Mouse (Mus musculus) layer of hippocampus, postnatal 14 days (tissue): ENCODE measurements around the gene Scyl1. TPM values are rescaled to one million over a fixed set of nuclear protein-coding genes. Genes with fewer than 3 reads are reported as not detected.

ENCODE experiments used
- DNase-seq, 2 experiments: peaks; one replicate each; pipeline ENCODE4 v3.0.0; 2021 to 2022; ENCODE audit warnings: low spot score in 2 of 2, mixed read lengths in 1 of 2
- total RNA-seq, 2 experiments: library from RNA; stranded (reverse); gene quantifications; 2 replicates each; pipeline ENCODE4 v1.2.3; 2021

Gene Scyl1
- total RNA-seq, 2 experiments from 2014 or later = 73.6 to 75.1 TPM

DNA sequence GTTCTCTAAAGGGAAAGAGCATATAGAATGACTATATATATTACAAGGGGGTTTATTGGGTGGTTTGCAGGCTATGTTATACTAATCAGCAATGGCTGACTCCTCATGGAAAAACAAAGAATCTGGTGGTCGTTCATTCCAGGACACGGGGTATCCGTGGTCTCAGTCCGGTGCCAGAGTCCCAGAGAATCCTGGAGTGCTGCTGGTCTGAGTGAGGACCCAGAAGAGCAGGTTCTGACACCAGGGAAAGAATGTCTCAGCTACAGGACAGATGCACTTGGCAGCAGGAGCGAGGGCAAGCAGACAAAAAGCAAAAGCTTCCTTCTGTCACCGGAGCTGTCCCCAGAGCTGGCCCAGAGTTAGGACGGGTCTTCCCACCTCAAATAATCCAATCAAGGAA lies 17.4 kb upstream of the Scyl1 start:
- no peak for DNase-seq

DNA sequence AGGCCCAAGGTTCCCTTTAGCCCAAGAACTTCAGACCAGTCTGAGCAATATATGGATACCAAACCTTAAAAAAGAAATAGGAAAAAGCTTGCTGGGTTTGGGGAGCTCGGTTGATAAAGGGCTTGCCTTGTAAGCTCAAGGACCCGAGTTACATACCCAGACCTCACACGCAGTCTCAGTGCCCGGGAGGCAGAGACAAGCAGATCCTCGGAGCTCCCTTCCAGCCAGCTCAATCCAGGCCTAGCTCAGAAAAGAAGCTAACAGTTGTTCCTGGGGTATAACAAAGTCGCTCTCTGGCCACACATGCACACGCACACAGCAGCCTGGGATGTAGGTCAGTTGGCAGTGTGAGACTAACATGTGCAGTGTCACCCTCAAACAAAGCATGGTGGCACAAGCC lies 16.7 kb upstream of the Scyl1 start:
- DNase-seq = no peak

DNA sequence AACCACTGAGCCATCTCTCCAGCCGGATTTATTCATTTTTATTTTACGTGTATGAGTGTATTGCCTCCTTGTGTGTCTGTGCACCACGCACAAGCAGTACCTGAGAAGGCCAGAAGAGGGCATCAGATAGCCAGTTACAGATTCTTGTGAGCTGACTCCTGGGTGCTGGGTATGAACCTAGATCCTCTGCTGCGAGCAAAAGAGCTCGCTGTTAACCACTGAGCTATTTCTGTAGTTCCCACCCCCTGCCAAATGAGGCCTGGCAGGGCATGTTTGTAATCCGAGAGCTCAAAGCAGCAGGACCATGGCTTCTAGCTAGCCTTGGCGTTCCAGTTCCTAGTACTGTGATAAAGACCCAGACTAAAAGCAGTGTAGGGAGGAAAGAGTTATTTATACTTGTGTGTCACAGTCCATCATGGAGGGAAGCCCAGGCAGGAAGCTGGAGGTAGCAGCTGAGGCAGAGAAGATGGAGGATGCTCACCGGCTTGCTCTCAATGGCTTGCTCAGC lies 16.0 kb upstream of the Scyl1 start:
- peak; percentile 90 to 93 for DNase-seq

DNA sequence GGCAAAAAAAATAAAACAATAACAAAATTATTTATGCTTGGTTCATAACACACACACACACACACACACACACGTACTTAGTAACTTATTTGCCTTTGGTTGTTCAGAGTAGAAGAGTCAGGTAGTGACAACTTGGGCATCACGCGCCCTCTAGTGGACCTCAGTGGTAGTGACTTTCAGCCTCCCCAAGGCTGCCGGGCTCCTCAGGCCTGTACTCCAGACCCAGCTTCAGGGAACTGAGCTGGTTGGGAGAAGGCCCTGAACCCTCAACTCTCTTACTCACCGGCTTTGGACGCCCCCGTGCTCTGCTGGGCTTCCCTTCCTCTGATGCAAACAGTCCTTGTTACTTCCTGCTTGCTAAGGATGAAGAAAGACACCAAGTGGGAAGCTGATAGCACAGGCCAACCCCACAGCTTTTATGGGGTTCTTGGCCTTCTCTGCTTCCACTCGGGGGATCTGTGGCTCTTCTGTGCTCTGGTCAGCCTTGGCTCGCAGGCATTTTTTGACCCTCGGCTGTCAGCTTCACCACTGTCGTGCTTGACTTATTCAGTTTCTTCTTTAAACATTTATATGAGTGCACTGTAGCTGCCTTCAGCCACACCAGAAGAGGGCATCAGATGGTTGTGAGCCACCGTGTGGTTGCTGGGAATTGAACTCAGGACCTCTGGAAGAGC lies 15.4 kb upstream of the Scyl1 start:
- peak; percentile 81 to 85 for DNase-seq

DNA sequence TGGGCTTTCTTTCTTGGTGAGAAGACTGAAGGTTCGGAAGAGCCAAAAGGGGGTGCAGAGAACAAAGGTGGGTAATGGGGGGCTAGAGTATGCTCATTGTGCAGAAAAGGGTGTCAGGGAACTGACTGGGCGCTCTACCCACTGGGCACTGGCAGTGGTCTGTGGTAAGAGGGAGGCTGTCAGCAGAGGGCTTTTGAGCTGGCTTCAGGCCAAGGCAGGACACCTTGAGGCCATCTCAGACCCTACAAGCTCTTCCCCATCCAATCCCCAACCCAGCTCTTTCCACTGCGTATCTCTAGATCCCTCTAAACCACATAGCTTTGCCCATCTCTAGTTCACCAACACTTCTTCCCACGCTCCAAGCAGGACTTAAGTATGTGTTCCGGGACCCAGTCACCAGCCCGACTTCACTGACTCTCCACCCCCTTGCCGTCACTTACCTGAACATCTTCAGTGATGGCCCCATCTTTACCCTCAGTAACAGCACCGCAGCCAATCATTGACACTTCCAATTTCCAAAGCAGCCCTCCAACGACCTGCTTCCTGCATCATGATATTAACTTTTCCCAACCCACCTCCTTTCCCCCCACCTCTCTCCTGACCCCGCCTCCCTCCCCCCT lies 13.8 kb upstream of the Scyl1 start:
- DNase-seq = no peak

DNA sequence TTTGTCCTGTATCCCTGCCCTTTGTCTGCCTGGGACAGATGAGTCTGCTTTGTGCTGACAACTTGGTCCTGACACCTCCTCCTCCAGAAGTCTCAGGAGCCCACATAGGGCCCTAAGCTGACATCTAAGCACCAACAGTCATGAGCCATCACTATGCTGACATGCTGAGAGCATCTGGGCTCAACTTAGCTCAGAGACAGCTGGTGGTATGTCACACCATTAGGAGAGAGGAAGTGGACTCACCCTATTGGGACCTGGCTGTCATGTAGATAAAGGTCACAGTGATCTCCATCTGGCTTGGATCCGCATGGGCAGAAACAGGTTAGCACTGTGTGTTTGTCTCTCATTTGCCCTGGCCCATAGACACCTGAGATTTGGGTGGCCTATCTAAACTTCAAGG lies 10.9 kb upstream of the Scyl1 start:
- no peak for DNase-seq

DNA sequence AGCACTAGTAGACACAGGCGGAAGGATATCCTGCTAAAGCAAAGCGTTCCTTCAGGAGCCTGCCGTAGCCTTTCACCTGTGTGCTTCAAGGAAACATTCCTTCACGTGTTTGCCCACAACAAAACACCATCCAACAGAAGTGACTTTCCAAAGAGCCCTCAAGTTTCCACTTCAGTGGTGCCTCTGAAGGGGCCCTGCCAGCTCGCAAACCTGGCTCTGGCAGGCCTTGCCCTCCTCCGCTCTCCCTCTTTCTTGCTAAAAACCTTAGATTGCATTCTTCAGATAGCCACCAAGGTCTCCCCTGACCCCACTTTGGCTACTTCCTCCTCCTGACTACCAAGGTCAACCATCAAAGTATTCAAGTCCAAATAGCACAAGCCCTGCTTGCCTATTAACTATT lies 10.3 kb upstream of the Scyl1 start:
- no peak for DNase-seq

DNA sequence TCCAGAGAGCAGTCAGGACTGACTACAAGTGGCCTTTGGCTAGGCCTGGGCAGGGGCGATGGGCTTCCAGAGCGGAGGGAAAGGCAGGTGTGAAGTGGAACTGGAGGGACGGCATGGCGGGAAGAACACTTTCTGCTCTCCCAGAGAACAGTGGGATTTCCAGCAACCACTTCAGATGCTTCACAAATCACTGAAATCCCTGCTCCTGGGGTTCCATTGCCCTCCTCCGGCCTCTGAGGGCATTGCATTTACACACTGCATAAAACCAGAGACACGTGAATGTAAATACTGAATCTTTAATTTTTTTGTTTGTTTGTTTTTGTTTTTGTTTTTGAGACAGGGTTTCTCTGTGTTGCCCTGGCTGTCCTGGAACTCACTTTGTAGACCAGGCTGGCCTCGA lies 9.0 kb upstream of the Scyl1 start:
- no peak for DNase-seq

DNA sequence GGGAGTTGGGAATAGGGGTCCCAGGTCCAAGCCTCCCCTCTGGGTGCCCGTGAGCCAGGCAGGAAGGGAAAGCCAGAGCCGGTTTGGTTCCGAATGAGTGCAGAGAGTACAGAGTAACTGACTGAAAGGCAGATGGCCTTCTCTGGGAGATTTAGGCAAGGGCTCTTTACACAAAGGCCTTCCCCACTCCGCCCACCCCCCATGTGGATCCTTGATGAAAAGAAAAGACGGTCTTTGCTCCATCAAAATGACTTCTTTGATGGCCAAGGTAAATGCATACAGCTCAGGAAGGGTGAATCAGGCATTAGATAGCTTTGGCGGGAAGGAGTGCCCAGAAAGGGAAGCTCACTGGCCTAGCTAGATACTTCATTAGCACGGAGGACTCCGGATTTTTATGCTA lies 7.1 kb upstream of the Scyl1 start:
- DNase-seq = no peak

DNA sequence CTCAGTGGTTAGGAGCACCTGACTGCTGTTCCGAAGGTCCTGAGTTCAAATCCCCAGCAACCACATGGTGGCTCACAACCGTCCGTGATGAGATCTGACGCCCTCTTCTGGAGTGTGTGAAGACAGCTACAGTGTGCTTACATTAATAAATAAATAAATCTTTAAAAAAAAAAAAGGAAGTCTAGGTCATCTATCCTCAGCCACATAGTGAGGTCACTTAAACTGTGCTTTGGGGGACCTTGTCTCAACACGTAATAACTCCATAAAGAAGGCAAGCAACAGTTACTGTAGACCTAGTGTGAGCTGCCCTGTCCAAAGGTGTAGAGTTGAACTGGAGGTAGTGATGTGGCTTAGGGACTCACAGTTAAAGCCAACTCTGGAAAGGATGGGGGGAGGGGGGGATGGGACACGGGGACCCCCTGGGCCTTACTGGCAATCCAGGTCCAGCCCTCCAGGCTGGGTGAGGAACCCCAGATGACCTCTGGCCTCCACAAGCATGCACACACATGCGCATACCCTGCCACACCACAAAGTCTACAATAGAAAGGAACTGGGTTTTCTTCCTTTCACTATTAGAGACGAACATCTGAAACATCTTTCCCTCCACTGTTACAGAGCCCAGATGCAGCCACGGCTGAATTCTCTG lies 6.3 kb upstream of the Scyl1 start:
- no peak for DNase-seq

DNA sequence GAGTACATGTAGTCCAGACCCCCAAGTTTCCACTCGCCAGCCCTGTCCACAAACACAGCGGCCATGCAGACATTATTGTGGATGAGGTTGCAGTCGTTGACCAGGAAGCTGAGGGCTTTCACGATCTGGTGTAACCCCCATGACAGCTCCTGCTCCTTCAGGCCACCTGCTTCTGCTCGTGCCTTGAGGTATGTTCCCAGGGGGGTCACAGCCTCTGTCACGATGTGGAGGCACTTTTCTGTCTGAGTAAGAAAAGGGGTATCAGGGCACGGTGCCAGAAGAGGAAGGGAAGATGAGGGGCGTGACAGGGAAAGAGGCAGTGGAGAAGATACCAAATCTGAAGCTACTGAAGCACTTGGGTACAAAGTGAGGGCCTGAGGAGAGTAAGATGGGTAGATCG lies 908 bp downstream of the Scyl1 start:
- DNase-seq = no peak

DNA sequence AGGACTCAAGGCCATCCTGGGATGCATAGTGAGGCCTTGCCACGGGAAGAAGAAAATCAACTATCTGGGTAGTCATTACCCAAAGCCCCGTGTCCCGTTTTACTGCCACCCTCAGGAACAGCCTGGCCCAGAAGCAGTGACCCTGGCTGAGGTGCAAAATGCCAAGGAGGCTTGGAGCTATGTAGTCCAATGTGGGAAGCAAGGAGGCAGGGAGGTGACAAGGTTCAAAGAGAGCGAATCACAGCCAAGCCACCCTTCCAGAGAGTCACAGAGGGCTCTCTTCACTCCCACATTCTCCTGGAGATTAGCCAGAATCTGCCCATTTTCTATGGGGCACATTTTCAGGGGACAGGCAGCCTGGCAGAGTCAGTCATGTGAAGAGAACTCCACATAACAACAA lies 3.9 kb downstream of the Scyl1 start:
- no peak for DNase-seq

DNA sequence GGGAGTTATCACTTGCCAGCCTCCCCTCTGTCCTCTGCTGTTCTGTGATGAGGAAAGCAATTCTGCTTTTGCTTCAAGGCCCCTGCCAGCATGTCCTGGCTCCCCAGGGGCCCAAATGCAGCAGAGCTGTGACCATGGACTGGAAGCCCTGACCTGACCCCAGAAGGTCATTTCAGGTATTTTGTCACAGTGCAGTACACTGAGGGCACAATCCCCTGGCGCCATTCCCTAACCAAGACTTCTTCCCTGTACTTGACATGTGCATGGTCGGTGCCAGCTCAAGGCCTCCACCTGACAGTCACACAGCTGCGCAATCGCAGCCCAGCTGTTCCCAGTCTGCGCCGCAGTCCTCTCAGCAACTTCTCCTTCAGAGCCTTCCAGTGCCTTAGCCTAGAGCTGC lies 8.1 kb downstream of the Scyl1 start:
- no peak for DNase-seq

DNA sequence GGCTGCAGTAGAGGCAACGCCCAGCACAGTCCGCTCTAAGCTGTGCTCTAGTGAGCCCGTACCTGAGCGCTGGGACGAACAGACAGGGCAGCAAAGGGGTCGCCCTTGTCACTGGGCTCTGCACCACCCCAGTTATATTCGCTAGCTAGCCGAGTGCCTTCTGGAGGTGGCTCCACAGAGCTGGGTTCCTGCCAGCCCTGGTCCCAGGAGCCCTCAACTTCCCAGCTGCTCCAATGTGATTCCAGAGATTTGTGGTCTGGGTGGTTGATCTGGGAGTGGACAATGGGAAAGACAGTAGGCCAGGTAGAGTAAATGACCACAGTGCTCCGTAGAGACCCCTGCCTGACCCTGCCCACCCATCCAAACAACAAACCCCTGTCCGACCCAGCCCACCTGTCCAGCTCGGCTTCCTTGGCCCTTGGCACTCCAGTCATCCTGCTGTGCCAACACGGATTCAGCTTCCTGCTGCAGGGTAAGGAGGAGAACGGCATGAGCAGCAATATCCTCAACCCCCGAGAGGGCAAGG lies 12.3 kb downstream of the Scyl1 start:
- no peak for DNase-seq

DNA sequence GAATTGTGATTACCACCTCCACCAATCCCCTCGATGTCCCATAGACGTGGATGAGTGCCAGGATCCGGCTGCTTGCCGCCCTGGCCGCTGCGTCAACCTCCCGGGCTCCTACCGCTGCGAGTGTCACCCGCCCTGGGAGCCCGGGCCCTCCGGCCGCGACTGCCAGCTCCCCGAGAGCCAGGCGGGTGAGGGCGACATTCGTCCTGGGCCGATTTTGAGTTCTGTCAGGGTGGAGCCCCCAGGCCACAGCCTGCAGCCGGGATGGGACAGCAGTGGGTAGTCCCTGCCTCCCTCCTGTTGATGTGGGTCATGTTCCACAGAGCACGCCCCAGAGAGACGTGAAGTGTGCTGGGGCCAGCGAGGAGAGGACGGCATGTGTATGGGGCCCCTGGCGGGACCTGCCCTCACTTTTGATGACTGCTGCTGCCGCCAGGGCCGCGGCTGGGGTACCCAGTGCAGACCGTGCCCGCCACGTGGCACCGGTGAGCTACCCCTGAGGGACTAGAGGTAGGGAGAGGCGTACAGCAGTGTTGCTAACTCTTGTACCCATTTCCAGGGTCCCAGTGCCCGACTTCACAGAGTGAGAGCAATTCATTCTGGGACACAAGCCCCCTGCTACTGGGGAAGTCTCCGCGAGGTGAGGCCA lies 14.1 kb downstream of the Scyl1 start:
- no peak for DNase-seq

DNA sequence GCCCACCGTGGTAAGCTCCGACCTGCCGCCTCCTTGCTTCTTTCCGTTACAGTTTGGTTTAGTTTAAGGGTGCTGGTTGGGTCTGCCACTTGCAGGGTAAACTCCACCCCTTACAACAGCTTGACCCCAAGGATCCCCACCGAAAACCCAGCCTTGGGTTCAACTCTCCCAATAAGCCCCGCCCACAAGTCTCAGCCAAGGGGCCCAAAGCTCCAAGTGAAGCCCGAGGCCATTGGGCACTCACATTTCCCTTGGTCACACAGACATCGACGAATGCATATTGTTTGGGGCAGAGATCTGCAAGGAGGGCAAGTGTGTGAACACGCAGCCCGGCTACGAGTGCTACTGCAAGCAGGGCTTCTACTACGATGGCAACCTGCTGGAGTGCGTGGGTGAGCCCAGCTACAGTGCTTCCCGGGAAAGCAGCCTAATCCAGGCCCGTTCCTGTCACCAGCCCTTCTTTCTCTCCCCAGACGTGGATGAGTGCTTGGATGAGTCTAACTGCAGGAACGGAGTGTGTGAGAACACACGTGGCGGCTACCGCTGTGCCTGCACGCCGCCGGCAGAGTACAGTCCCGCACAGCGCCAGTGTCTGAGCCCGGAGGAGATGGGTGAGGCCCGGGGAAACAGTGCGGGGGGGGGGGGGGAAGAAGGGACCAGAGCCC lies 14.8 kb downstream of the Scyl1 start:
- DNase-seq = peak; percentile 62 to 82

DNA sequence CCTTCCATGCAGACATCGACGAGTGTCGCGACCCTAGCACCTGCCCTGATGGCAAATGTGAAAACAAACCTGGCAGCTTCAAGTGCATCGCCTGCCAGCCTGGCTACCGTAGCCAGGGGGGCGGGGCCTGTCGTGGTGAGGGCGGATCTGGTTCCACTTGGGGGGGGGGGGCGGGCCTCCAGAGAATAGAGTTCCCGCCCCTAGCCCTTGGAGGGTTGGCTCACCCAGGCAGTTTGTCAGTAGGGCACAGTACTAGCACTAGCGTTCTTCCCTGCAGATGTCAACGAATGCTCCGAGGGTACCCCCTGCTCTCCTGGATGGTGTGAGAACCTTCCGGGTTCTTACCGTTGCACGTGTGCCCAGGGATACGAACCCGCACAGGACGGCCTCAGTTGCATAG lies 19.5 kb downstream of the Scyl1 start:
- no peak for DNase-seq

DNA sequence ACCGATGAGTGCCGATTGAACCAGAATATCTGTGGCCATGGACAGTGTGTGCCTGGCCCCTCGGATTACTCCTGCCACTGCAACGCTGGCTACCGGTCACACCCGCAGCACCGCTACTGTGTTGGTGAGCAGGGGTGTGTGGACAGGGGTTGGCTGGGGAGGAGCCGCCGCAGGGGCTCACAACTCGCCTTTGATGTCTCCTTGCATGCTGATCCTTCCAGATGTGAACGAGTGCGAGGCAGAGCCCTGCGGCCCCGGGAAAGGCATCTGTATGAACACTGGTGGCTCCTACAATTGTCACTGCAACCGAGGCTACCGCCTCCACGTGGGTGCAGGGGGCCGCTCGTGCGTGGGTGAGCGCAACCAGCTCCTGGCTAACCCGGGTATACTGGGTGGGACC lies 20.3 kb downstream of the Scyl1 start:
- DNase-seq = no peak

DNA sequence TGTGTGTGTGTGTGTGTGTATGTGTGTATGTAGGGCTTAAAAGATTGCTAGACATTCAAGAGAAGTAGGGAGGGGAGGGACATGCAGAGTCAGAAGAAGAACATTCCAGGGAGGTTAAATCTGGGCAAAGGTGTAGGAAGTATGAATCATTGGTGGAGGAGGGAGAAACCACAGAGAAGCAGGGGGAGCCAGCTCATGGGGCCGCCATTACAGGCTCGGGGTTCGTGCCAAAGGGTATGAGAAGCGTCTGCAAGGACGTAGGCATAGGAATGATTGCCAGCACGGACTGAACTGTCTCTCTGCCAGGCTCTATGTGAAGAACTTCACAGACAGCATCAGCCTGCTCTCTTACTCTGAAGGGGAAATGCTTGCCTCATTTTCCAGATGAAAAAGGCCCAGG lies 21.7 kb downstream of the Scyl1 start:
- no peak for DNase-seq

DNA sequence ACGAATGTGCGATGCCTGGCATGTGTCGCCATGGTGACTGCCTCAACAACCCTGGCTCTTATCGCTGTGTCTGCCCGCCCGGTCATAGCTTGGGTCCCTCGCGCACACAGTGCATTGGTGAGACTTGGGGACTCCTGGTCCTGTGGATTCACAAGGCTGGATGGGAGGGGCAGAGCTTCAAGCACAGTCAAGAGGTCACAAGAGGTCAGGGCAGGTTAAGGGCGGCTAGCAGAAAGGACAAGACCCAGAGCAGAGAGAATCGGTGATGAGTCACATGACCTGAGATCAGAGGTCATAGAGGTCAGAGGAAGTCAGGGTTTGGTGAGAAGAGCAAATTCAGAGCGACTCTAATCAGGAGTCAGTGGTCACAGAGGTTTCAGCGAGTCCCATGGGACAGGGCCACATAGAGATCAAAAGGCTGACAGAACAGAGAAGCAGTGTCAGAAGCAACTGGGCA lies 24.3 kb downstream of the Scyl1 start:
- no peak for DNase-seq
